Mouse (Mus musculus) fat pad, adult 2 months (tissue): ENCODE results near the gene Dync2h1.
"Not testable (repeated sequence)": the region's sequence is repeated elsewhere in the genome, so short reads cannot be mapped to it uniquely, and the experiment has no call there.

ENCODE experiments used
- DNase-seq: peaks from one replicate; pipeline ENCODE4 v3.0.0-alpha.2; 2011; ENCODE audit warnings: low read depth, low spot score; ENCODE audit errors: extremely low read depth

Gene Dync2h1

DNA sequence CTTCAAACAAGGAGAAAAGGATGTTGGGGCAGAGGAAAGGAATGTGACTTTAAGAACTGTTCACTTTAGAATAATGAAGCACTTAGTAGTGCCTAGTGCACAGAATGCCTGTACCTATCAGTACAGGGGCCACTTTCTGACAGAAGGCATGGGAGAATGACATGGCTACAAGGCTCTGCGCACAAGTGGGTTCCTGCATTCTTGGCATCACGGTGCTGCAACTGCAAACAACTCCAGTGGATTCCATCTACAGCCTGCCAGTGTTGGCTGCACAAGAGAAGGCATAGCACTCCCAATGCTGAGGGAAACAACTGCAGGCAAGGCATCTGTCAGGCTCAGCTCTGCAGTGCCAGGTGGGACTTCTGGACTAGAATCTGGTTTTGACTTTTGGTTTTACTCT is 151.7 kb downstream of the Dync2h1 start:
- DNase-seq = no peak

DNA sequence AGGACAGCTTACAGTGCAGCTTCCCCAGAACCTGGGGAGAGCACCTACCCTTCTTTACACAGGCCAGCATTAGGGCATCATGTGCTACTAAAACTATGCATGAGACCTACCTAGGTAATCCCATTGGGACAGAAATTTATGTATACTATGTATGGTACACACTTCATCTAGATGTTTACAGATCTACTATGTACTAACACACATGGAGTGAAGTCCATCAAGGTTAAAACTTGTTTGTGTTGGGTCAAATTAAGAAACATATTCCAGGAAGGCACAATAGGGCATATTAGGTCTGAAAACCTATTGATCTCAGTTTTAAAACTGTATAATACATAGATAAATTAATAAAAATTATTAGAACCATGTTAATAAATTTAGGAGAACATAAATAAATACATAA is 168.6 kb downstream of the Dync2h1 start:
- DNase-seq = no peak

DNA sequence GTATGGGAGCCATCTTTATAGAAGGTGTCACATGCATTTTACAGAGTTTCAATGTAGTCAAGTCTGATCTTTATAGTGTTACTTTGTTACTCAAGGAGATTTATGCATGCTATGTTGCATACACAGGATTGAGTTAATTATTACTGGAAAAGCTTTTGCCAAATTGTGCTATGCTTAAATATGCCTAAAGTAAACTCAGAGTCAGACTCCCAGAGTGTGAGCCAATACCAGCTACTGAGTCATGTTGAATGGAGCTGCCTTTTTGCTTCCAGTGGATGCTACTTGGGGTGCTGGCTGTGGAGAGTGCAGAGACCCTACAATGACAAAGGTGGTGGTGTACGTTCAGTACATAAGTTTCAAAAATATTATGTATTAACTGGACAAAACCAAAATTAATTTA is 169.5 kb downstream of the Dync2h1 start:
- no peak for DNase-seq

DNA sequence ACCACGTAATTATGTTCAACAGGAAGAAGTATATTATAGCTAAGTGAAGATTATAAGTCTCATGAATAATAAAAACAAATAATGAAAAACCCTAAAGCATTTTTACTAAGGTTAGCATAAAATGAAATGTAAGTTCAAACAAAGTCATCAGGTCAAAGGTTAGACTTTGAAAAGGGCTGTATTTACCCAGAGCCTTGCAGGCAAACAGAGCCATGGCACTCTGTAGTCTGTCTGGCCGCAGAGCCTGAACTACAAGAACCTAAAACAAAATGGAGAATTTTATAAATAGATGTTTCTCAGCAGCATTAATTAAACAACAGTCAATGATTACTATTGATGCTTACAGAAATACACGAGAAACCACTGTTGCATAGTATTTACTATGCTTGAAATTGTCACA is 174.5 kb downstream of the Dync2h1 start:
- DNase-seq = no peak

DNA sequence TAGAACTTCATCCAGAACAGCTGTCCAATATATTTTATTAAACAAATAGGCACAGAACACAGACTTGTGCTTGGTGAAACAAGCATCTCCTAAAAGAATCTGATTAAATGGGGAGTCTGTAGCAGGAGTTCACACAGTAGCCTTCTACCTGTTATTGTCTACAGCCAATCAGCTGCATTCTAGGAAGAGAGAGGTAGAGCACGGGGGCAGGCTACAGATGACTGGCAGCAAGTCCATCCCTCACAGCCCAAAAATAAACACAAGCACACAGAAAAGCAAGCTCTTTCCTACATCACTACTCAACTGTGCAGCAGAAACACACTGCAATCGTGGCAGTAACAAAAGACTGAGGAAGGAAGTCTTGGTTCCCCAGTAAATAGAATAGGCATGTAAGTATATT is 189.4 kb downstream of the Dync2h1 start:
- no peak for DNase-seq

DNA sequence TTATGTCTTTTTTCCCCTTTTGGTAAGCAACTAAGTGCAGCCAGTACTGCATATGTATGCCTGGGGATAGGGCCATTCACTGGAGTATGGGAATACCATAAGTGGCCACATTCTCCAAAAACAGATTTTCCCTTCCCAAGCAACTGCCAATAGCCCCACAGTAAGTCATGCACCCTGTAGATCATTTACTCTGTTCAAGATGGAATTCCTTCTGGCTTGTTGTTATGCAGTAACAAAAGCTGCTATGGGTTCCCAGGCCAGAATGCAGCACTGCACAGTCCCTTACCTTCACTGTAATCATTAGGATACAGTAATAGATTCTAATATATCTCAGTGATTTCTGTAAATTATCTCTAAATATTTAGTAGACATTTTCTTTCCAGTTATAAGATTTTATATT is 190.0 kb downstream of the Dync2h1 start:
- DNase-seq = no peak

DNA sequence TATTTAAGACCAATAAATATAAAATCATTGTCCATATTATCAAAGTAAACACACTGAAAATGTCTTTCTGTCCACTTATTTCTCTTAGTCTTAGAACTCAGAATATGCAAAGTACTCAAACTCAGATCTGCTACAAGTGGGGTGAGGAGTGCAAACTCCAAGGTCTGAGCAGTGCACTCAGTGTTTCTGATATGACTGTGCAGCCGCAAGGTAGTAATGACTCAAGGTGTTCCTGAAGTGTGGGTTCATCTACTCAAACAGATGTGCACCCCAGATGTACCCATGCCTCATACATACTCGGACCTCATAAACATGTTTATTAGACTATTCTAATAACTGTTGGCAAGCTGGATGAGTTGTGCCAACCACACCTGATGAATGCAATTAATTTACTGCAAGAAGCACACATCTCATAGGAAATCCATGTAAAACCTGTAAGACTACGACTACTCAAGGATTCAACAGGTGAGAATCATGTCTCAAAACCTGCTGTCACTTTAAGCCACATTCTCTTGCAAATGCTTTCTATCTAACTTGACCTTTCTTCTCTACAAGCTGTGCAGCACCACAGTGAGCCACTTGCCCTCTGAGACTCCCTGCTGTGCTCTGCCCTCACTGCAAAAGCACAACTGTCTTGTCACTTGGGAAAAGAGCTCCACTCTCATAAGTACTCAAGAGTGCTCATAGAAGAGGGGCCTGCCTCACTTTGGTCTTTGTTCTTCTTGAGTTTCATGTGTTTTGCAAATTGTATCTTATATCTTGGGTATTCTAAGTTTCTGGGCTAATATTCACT is 195.2 kb downstream of the Dync2h1 start:
- DNase-seq = no peak

DNA sequence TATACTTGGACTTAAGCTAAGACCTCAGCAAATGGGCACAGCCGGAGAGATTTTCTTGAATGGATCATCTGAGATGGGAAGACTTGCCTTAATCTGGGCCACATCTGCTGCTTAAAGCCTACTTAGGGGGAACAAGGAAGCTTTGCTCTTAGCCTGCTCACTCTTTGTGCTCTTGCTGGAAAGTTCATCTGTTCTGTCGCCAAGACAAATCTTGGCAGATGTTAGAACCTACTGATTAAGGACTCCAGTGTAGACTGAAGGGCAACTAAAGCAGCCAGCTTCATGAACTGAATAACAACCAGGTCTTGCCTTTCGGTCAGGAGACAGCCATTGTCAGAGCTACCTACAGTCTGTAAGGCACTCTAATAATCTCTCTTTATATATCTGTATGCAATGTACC is 198.1 kb downstream of the Dync2h1 start:
- DNase-seq = no peak

DNA sequence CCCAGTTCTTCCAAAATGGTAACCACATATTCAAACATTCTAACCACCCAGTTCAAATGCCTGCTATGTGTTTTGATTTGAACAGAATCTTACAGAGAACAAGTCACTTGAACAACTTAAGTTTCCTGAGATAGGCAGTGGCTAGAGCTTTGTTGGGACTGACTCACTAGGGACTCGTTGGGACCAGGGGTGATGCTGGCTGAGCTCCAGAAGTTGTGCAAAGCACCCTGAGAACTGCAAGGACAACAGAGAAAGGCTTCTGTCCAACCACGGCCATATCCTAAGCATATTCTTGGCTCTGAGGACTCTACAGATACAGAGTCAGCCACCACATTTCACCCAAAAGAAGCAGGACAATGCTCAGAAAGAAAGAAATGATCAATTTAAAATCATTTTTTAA is 215.1 kb downstream of the Dync2h1 start:
- no peak for DNase-seq

DNA sequence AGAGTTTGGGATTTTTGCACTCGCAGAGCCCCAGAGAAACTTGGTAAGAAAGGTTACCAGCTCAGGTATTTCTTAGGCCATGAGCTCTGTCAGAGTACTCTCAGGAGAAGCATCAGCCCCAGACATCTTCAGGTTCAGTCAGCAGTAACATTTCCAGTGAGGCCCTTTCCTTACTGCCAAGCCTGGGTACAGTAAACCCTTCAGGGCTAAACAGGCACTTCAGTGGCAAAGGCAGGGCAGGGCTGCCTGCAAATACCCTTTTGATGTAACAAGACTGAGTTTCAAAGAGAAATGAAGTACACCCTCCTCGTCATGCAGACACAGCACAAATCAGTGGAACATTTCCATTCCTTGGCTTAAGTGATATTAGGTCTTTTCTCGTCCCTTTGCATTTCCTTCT is 219.2 kb downstream of the Dync2h1 start:
- no peak for DNase-seq

DNA sequence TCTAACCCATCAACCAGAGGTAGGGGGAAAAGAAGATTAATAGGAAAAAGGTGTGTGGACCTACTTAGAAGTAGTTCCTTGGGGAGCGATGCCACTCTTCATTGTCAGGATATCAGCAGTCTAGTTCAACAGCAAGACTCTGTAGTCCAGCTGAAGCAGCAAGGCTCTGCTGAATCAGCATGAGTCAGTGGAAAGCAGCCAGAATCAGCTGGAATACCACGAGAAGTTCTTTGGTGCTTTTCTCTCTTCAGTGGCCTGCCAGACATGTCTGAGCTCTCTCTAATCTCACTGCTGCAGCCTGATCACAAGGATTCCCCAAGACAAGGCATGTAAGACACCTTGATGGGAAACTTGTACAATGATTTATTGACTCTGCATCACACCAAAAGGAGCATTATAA is 225.9 kb downstream of the Dync2h1 start:
- no peak for DNase-seq

DNA sequence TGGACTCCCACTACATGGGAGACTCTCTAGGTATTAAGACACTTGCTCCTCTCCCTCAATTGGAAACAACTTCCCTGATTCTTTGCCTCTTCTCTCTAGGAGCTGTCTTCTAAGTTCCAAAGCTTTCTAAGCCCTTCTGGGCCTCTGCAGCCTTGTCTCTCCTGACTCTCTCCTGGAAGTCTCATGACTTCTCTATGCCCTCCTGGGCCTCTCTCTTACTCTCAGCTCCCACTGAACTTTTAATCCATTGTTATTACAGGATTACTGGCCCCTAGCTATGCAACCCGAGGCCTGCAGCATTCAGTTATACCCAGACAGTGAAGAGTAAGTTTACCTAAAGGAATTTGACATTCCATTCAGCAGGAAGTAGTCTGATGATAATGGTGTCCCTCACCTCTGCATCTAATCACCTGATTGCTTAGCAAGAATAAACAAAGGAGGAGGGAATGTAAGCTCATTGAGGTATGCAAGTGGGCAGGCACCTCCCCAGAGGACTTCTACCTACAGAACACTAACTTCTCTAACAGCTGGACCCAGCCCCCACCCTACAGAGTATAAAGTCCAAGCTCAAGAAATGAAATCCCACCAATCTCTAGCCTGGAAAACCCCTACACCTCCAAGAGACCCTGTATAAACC is 256.7 kb downstream of the Dync2h1 start:
- no peak for DNase-seq

DNA sequence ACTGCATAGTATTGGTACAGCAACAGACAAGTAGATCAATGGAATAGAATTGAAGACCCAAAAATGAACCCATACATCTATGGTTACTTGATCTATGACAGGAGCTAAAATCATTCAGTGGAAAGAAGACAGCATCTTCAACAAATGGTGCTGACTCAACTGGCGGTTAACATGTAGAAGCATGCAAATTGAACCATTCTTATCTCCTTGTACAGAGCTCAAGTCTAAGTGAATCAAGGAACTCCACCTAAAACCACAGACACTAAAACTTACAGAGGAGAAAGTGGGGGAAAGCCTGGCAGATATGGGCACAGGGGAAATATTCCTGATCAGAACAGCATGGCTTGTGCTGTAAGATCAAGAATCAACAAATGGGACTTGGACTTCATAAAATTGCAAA is 270.8 kb downstream of the Dync2h1 start:
- DNase-seq = no peak

DNA sequence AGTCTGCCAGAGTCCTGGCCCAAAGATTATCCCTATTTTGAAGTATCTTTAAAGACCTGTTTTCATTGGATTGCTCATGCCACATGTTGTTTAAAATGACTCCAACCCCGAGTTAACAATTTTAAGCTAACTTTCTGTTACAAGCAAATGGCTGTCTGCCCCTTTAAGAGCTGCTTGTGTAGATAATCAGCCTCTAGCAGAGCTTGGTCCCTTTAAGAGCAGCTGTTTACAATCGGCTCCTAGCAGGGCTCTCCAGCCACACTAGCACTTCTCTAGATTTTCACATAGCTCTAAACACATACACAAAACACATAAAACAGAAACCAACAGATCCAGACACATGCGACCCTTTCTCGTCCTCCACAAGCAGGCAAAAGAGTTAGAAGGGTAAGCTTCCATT is 273.7 kb downstream of the Dync2h1 start:
- DNase-seq = not testable (repeated sequence)

DNA sequence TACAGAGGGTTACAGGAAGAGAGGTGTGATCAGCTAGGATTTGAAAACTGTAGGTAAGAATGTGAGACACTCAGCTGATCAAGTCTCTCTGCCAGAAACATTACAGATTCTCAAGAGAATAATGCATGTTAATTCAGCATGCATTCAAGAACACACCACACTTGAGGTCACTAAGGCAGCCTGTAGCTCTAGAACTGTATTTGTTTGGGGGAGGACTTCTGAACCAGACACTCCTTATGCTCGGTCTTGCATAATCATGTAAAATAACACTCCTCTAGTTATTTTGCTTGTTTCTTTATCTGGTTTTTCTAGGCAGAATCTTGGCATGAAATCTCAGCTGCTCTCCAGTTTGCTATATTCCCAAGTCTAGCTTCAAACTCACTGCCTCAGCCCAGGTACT is 282.6 kb downstream of the Dync2h1 start:
- DNase-seq = no peak

DNA sequence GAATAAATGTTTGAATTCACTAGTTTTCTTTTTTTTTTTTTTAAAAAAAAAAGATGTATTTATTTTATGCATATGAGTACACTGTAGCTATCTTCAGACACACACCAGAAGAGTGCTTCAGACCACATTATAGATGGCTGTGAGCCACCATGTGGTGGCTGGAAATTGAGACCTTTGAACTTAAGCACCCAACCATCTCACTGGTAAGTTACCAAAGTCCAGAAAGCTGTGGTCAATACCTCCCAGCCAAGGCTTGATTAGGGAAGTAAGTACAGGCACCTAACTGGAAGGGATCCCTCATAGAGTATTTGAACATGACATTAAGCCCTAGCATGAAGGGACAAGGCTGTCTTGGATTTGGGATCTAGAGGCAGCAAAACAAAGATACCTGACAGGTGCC is 292.9 kb downstream of the Dync2h1 start:
- no peak for DNase-seq

DNA sequence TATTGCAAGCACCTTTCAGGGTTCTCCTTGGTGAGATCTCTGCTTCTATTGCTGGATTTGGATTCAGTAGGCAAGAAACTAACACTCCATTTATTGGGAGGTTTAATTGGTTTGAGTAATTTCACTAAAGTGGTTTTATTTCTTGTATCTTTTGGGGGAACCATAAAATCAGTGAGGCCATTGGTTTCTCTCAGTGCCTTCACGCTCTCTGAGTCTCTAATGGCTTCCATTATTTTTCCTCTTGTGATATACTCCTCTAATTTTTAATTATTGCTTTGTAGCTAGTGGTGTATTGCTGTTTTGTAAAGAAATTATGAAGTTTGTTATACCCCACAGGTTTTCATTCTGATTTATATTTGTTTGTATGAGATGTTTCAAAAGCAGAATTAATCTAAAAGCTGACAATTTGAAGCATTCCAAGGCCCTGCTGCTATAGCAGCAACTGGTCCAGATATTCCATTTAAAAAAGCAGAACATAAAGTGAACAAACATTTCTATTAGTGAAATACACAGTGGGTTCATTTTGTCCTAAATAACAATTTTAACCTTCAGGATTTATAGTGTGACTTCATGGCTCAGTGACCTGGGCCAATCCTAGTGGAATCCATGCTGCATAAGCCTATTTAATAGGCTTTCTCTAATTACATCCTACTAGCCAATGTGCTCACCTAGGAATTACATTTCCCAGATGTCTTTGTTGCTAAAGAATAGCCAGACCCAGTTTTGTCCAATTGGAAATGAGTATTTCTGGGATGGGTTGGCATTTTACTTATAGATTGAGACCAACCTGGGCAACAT is 302.9 kb downstream of the Dync2h1 start:
- DNase-seq = no peak
